Mouse (Mus musculus): Measurements from ENCODE around the gene Bmt2. TPM values are rescaled to one million over a fixed set of nuclear protein-coding genes. Genes with fewer than 3 reads are reported as not detected.
A peak's percentile ranks its signal among the peaks of the same experiment; 100 is the strongest.

The Bmt2 gene
- polyA plus RNA-seq, 1 experiment = 2.4 TPM

GRCm38 (mm10) chr6:13586154-13586553 lies 91.6 kb downstream of the Bmt2 start:
- H3K27me3 ChIP-seq (ENCODE audit: control insufficient read depth, insufficient read depth, low read length) = no peaks in the 10 kb centered on the region
- TF ChIP-seq POLR2A (IDR thresholded peaks at IDR 0.05; ENCODE audit: control insufficient read depth, low read depth, low read length) = no peak
- TF ChIP-seq CTCF (IDR thresholded peaks at IDR 0.05; ENCODE audit: control insufficient read depth, insufficient read depth, insufficient replicate concordance, low read depth, low read length) = no peak
- H3K27ac ChIP-seq (ENCODE audit: control insufficient read depth, insufficient read depth, low read depth, low read length) = peak overlapping the region; percentile 73
- H3K4me3 ChIP-seq (ENCODE audit: control insufficient read depth, low read depth, low read length) = no peak overlapping the region
- H3K4me1 ChIP-seq (ENCODE audit: control insufficient read depth, insufficient read depth, low read length) = peaks cover 4% of the 10 kb centered on the region
- no peaks in the 10 kb centered on the region; the same call in 1 of the 2 replicates for H3K36me3 ChIP-seq (ENCODE audit: control insufficient read depth, insufficient read depth, low read length)

- H3K4me3 ChIP-seq (ENCODE audit: control insufficient read depth, low read depth, low read length) = no peak overlapping the region
- no peak for TF ChIP-seq POLR2A (IDR thresholded peaks at IDR 0.05; ENCODE audit: control insufficient read depth, low read depth, low read length)
- TF ChIP-seq CTCF (IDR thresholded peaks at IDR 0.05; ENCODE audit: control insufficient read depth, insufficient read depth, insufficient replicate concordance, low read depth, low read length) = no peak
- H3K4me1 ChIP-seq (ENCODE audit: control insufficient read depth, insufficient read depth, low read length) = peaks cover 4% of the 10 kb centered on the region
- no peaks in the 10 kb centered on the region; the same call in 1 of the 2 replicates for H3K36me3 ChIP-seq (ENCODE audit: control insufficient read depth, insufficient read depth, low read length)
- no peak overlapping the region for H3K27ac ChIP-seq (ENCODE audit: control insufficient read depth, insufficient read depth, low read depth, low read length)
- H3K27me3 ChIP-seq (ENCODE audit: control insufficient read depth, insufficient read depth, low read length) = no peaks in the 10 kb centered on the region
Observed at GRCm38 (mm10) chr6:13584788-13585187, 93.0 kb downstream of the Bmt2 start.

- Histone ChIP-seq H3K4me3 (ENCODE audit: control insufficient read depth, low read depth, low read length) (no peak overlapping the region), H3K27ac (ENCODE audit: control insufficient read depth, insufficient read depth, low read depth, low read length) (no peak overlapping the region), H3K4me1 (ENCODE audit: control insufficient read depth, insufficient read depth, low read length) (peaks cover 4% of the 10 kb centered on the region), H3K36me3 (ENCODE audit: control insufficient read depth, insufficient read depth, low read length) (no peaks in the 10 kb centered on the region; the same call in 1 of the 2 replicates), H3K27me3 (ENCODE audit: control insufficient read depth, insufficient read depth, low read length) (no peaks in the 10 kb centered on the region)
- no peak for TF ChIP-seq CTCF (IDR thresholded peaks at IDR 0.05; ENCODE audit: control insufficient read depth, insufficient read depth, insufficient replicate concordance, low read depth, low read length)
- no peak for TF ChIP-seq POLR2A (IDR thresholded peaks at IDR 0.05; ENCODE audit: control insufficient read depth, low read depth, low read length)
Observed at GRCm38 (mm10) chr6:13582075-13582474, 95.7 kb downstream of the Bmt2 start.

Other genes starting within 250 kb of the Bmt2 start
- 4.4 and 5.0 TPM in 2 replicates for gene Tmem168, start 69.9 kb downstream of the Bmt2 start, polyA plus RNA-seq (2012; rRNA removed)
- 0.07 TPM in 1 of 2 replicates, not detected in the other for gene Gpr85, start 162.0 kb upstream of the Bmt2 start, polyA plus RNA-seq (2012; rRNA removed)
- gene 2610001J05Rik, start 193.6 kb upstream of the Bmt2 start, polyA plus RNA-seq (2012; rRNA removed) = 7.2 and 8.6 TPM in 2 replicates

All from testis, adult 2 months (tissue).